Mouse (Mus musculus): ENCODE measurements around the gene Gm12666. TPM values are rescaled to one million over a fixed set of nuclear protein-coding genes. Genes with fewer than 3 reads are reported as not detected.
"Not testable (repeated sequence)": the region's sequence is repeated elsewhere in the genome, so short reads cannot be mapped to it uniquely, and the experiment has no call there.

Gene Gm12666
- total RNA-seq (2021) = 1 to 10 TPM; 1.4 TPM

DNA sequence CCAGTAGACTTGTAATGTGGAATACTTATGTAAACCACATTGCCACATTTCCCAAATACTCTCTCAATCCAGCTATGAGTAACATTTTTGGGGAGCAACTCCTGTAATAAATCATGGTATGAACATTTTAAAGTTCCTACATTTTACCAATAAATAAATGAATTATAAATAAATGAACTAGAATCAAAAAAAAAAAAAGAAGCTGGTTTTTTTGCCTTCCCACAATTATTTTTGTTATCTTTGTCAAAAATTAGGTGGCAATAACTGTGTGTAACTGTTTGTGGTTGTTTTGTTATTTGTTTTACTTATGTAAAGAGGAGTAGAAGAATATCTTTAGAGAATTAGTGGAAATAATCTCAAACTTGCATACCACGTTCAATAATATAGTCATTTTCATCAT is at the start of gene Gm12666:
Gm12666 (minus strand) TSS at position 101 of the 400 bp plus-strand sequence.
- intact Hi-C loops (cut with DNase I) = not testable (repeated sequence)

DNA sequence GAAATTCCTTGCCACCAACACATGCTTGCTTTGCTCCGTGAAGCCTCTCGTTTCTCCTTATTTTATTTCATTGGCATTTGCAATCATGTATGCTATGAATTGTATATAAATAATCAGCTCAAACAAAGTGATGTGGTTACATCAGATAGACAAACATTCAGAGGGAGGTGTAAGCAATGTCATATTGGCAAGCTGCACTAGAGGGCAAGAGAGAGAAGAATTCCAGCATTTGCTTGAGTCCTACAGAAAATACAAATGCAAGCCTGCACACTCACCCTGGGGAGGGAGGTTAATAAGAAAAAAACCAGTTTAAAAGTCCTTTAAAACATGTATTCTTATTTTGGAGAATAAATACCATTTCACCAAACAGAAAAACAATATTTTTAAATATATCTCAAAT is 34.8 kb upstream of the Gm12666 start:
- intact Hi-C loops (cut with DNase I) = no loop called here
- no peak for DNase-seq (ENCODE audit: low spot score in 2 of 2)

More for the DNA sequence above, at the start of gene Gm12666:
- not testable (repeated sequence) for DNase-seq (ENCODE audit: low spot score in 2 of 2)

DNA sequence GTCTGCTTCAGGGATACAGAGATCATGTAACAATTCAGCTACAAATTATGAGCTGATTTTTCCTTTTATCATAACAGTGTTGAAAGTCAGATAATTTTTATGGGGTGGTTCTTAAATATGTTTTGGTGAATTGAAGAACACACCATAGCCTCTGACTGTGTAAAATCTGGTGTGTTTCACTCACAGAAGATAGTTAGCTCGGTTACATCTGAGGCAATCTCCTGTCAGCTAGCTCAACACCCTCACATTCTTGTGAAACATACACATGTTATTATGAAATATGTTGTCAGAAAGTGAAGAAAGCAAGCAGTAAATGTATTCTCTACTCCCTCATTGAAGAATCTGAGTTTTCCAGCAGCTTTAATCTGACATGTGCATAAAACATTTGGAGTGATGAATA is 24.7 kb upstream of the Gm12666 start:
- intact Hi-C loops (cut with DNase I) = no loop called here
- DNase-seq (ENCODE audit: low spot score in 2 of 2) = no peak

DNA sequence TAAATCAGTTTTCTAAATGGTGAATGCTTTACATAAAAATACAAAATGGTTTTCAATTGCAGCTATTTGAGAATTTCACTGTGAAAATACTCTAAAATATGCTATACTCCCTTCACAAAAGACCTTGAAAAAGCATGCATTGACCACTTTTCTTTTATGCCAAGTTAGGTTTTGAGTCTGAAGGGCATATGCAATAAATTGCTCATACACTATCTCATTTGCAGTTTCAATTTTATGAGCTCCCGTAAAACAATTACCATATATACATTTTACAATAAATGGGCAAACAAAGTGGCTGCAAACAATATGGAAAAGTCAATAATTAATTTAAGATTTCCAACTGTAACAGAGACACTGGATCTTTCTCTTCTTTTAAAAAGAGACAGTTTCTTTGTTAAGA is 38.9 kb downstream of the Gm12666 start:
- intact Hi-C loops (cut with DNase I) = no loop called here
- DNase-seq (ENCODE audit: low spot score in 2 of 2) = no peak

DNA sequence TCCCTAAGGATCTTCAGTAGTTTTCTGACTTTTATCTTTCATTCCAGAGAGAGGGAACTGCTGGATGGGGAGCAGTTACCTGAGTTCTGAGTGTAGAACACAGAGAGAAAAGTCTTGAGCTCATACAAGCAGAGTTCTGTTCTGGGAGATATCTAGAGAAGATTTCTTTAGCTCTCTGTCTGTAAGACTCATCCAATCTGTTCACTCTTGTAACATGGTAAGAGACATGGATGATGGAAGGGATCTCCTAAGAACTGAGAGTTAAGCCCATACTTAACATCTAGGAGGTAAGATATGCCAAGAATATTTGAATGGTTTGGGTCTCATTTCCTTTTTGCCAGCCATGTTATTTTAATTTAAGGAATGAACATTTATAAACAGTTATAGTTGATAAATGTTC is 44.4 kb downstream of the Gm12666 start, which contains the start of gene Izumo3:
Izumo3 (minus strand) TSS at position 101 of the 400 bp plus-strand sequence.
- DNase-seq (ENCODE audit: low spot score in 2 of 2) = no peak
- intact Hi-C loops (cut with DNase I) = no loop called here

Other genes with a start within 250 kb of the Gm12666 start
- not detected for gene Izumo3, start 44.5 kb downstream of the Gm12666 start, total RNA-seq (2021)